Mouse (Mus musculus): ENCODE data around the gene Prl3d3. TPM values are rescaled to one million over a fixed set of nuclear protein-coding genes. Genes with fewer than 3 reads are reported as not detected.

Prl3d3 gene
- polyA plus RNA-seq (2014; fragmentation: Illumina TruSeq; extraction: RNeasy Lipid Tissue Mini Kit (QIAGEN cat#74804); ENCODE audit: low read depth, low replicate concordance), result not detected

GRCm38 (mm10) chr13:27156490-27156889, at the start of gene Prl3d3:
Prl3d3 (plus strand) TSS chr13:27156790.

GRCm38 (mm10) chr13:27121398-27121797, 35.2 kb upstream of the Prl3d3 start, which contains the start of gene Prl3d2:
Prl3d2 (plus strand) TSS chr13:27121698.

GRCm38 (mm10) chr13:27196359-27196758, 39.8 kb downstream of the Prl3d3 start, which contains the start of gene Prl3c1:
Prl3c1 (plus strand) TSS chr13:27196659.

Other genes with a start within 250 kb of the Prl3d3 start
- gene Prl, start 99.2 kb upstream of the Prl3d3 start, polyA plus RNA-seq (2014; fragmentation: Illumina TruSeq; extraction: RNeasy Lipid Tissue Mini Kit (QIAGEN cat#74804); ENCODE audit: low read depth, low replicate concordance), result not detected
- gene Prl3d1, start 62.6 kb upstream of the Prl3d3 start, polyA plus RNA-seq (2014; fragmentation: Illumina TruSeq; extraction: RNeasy Lipid Tissue Mini Kit (QIAGEN cat#74804); ENCODE audit: low read depth, low replicate concordance), result not detected
- gene Prl3d2, start 35.1 kb upstream of the Prl3d3 start, polyA plus RNA-seq (2014; fragmentation: Illumina TruSeq; extraction: RNeasy Lipid Tissue Mini Kit (QIAGEN cat#74804); ENCODE audit: low read depth, low replicate concordance), result not detected
- not detected for gene Prl3c1, start 39.9 kb downstream of the Prl3d3 start, polyA plus RNA-seq (2014; fragmentation: Illumina TruSeq; extraction: RNeasy Lipid Tissue Mini Kit (QIAGEN cat#74804); ENCODE audit: low read depth, low replicate concordance)
- gene Prl3b1, start 85.1 kb downstream of the Prl3d3 start, polyA plus RNA-seq (2014; fragmentation: Illumina TruSeq; extraction: RNeasy Lipid Tissue Mini Kit (QIAGEN cat#74804); ENCODE audit: low read depth, low replicate concordance), result not detected
- not detected for gene Prl3a1, start 102.6 kb downstream of the Prl3d3 start, polyA plus RNA-seq (2014; fragmentation: Illumina TruSeq; extraction: RNeasy Lipid Tissue Mini Kit (QIAGEN cat#74804); ENCODE audit: low read depth, low replicate concordance)
- gene Prl6a1, start 155.8 kb downstream of the Prl3d3 start, polyA plus RNA-seq (2014; fragmentation: Illumina TruSeq; extraction: RNeasy Lipid Tissue Mini Kit (QIAGEN cat#74804); ENCODE audit: low read depth, low replicate concordance), result not detected
- not detected for gene Prl8a2, start 188.9 kb downstream of the Prl3d3 start, polyA plus RNA-seq (2014; fragmentation: Illumina TruSeq; extraction: RNeasy Lipid Tissue Mini Kit (QIAGEN cat#74804); ENCODE audit: low read depth, low replicate concordance)
- not detected for gene Prl2b1, start 234.1 kb downstream of the Prl3d3 start, polyA plus RNA-seq (2014; fragmentation: Illumina TruSeq; extraction: RNeasy Lipid Tissue Mini Kit (QIAGEN cat#74804); ENCODE audit: low read depth, low replicate concordance)